Mouse (Mus musculus) left cerebral cortex, postnatal 10 days (tissue): ENCODE results near the gene Rnaset2a. TPM values are rescaled to one million over a fixed set of nuclear protein-coding genes. Genes with fewer than 3 reads are reported as not detected.
"Not testable (repeated sequence)": the region's sequence is repeated elsewhere in the genome, so short reads cannot be mapped to it uniquely, and the experiment has no call there.

Source experiments
- DNase-seq, 2 experiments: peaks; one replicate each; pipeline ENCODE4 v3.0.0; 2021 to 2022; ENCODE audit warnings: low spot score in 2 of 2, mixed read lengths in 1 of 2; ENCODE audit errors: extremely low spot score in 1 of 2
- intact Hi-C: fragments of 180-260 bp; cut with DNase I; formaldehyde crosslinking; loops from one replicate; pipeline ENCODE4 v1.15.1; 2025
- total RNA-seq, 2 experiments: library from RNA; stranded (reverse); gene quantifications; 2 replicates each; pipeline ENCODE4 v1.2.3; 2021

Gene Rnaset2a
- total RNA-seq, 2 experiments from 2014 or later, result 4.9 to 7.2 TPM

DNA sequence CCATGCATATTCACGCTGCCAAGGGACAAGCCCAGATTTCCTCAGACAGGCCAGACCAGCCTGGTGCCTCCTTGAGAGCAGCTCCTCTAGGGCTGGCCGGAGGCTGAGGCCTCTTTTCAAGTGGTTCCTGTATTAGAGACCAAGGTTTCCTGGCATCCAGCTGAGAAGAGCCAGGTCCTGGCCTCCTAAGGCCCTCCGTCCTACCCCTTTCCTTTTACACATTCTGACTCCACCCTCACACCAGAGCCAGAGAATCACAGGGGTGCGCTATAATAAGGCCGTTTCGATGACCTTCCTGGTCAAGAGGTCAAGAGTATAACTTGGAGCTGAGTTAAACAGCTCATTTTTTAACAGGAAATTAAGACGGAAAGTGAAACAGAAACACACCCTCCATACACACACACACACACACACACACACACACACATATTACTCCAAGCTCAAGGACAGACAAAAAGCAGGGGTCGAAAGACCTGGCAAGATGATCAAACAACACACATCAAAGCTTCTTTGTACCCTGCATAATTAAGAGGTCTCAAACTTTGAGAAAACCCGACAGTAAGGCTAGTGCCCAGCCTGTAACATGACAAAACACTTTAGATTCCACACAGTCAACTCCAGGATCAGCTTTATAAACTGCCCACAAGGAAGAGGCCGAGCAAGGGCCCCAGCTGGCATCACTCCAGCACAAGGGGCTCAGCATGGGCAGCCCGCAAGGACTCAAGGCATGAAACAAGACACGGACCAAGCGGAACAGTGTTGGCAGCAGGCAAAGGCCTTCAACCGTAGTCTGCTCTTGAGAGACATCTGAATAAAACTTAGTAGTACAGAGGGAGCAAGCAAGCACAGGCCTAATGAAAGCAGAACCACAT lies 3.9 kb downstream of the Rnaset2a start:
- intact Hi-C loops, result not testable (repeated sequence)
- DNase-seq, result peak in 1 of 2 experiments; percentile 30

DNA sequence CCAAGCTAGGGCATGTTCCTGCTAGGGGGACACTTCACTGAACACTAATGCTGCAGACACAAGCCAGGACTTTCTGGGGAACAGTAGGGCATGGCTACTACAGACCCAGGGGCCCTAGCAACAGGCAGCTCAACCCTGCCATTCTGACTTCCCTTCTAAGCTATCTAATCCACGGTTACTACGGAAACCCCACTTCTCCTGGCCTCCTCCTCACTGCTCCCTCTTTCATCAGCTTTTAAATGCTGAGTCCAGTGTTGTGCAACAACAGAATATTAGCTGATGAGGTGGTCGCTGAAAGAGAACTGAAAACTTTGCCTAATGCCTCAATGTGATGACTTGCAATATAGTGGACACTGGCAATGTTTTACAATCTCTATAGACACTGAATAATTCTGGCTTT lies 7.7 kb downstream of the Rnaset2a start:
- DNase-seq, intact Hi-C loops: not testable (repeated sequence)

DNA sequence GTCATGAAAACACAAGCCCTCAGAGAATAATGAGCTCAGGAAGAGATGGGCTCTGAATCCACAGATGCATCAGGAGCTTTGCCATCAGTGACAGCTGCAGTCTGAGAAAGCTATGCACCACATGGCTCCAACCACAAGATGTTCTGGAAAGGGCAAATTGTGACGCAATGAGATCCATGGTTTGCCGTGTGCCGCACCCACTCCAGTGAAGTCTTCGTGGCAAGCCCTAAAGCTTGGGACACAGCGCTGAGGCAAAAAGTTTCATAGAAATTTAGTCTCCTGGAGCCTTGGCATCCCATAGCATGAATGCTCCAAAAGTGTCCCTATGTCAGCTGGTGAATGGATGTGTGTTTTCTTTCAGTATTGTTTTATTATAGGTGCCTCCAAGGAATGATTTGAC lies 9.8 kb downstream of the Rnaset2a start:
- intact Hi-C loops, DNase-seq: not testable (repeated sequence)

DNA sequence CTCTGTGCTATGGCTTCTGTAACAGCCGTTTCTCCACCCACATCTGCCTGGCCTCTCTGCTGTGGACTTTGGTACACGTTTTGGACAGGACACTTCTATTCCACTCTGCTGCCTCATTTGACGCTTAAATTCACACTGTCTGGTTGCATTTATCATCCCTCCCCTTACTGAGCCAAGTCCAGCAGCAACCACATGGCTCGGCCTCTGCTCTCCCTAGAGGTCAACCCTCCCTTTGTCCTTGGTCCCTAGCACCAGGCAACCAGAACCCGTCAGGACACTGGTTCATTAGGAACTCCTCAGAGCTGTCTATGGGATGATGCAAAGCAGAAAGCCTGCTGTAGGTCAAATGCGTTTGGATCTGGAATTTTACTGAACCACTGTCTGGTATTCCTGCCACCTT lies 17.0 kb downstream of the Rnaset2a start:
- intact Hi-C loops, DNase-seq: not testable (repeated sequence)

DNA sequence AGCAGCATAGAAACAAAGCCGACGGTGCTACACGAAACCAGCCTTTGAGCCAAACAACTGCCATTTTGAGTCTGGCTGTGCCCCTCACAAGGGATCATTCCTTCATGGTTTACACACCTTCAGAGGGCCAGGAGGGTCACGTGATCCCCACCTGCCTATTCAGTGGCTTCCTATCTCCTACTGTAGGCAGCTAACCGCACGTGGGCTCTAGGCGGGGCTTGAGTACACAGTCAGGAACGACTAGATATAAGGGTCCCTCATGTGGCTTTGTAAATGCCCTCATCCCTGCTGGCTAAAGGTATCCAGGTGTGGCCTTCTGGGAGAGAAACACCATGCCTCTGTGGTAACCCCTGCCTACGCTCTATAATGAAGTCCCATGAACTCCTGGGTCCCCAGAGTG lies 18.3 kb downstream of the Rnaset2a start:
- intact Hi-C loops, DNase-seq: not testable (repeated sequence)

DNA sequence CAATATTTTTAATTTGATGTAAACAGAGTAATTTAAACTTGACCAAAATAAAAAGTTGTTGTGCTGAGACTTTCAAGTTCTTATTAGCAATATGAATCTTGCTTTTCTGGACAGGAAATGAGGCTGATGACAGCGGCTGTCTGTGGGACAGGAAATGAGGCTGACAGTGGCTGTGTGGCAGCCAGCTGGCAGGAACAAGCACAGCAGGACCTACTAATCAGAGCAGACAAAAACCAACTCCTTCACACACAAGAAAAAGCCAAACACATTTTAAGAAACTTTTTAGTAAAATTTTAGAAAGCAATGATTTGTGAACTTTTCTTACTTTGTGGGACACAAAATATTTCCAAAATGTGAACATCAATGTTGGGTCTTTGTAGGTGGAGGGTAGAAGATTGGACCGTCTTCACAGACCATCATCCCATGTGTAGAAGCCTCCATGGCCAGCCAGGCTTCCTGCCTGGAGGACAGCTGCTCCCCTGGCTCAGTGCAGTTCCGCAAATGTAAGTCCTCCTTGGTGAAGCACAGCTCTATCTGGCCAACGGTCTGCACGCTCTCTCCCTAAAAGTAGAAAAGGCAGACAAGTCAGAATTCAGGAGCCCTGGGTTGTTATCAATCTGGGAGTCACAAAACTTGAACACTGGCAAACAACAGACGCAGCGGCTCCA lies 19.4 kb downstream of the Rnaset2a start:
- DNase-seq, intact Hi-C loops: not testable (repeated sequence)

DNA sequence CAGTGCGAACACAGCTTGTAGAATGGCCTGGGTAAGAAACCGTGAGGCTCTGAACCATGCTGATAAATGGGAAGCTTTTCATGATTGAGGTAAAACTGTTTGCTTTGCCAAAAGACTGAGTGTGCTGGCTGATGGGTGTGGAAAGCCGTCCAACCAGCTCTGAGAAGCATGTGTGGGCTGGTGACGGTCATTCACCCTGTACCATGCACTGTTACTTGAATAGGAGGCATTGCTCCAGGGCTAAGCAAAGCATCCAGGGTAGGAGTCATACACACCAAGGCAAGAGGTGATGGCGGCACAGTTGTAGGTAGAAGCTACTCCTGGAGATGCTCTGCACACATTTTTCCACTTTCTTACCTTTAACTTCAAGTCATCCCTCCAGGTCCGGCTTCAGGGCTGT lies 23.3 kb downstream of the Rnaset2a start:
- intact Hi-C loops, DNase-seq: not testable (repeated sequence)

DNA sequence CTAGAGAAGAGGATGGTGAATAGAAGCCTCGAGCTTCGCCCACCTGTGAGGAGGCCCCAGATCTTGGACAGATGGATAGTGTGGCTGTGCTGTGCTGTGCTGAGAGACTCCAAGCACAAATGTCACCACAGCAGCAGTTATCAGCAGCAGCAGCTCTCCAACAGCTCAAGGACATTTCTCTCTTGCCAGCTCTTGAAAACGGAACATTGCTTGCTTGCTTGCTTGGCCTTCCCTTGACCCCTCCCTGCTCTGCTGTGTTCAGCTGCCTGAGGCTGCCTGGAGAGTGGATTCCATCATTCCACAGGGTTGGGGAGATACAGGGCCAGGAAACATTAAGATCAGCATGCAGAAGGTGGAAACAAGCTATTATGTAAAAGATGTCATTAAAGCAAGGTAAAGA lies 24.9 kb downstream of the Rnaset2a start:
- DNase-seq, intact Hi-C loops: not testable (repeated sequence)

DNA sequence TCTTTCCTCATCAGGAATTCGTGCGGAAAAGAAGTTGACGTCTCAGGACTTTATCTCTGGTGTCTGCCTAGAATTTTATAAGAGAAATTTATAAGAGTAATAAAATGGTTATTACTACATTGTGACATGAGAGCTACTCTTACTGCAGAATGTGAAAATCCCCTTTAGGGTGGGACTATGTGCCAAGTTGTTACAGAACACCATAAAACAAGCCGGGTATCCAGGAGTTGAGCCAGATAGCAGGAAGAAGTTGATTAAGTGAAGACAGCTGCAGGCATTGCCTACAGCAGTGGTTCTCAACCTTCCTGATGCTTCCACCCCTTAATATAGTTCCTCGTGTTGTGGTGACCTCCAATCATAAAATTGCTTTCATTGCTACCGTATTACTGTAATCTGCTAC lies 31.0 kb downstream of the Rnaset2a start:
- DNase-seq, intact Hi-C loops: not testable (repeated sequence)

DNA sequence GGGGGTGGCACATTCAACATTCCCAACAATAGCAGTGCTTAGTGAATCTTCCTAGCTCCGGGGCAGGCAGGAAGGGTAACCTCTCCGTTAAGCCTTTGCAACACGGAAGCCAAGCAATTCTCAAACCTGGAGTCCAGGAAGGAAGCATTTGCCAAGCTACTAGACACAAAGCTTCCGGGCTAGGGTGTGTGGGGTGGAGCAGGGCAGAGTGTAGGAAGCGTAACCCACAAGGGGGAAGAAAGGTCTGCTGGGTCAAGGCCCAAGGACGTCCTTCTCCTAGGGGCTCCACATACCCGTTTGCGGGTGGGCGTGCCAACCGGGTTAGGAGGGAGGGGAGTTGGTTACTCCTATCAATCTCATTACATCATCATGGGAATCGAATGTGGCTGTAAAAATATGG lies 31.5 kb downstream of the Rnaset2a start:
- DNase-seq, intact Hi-C loops: not testable (repeated sequence)

DNA sequence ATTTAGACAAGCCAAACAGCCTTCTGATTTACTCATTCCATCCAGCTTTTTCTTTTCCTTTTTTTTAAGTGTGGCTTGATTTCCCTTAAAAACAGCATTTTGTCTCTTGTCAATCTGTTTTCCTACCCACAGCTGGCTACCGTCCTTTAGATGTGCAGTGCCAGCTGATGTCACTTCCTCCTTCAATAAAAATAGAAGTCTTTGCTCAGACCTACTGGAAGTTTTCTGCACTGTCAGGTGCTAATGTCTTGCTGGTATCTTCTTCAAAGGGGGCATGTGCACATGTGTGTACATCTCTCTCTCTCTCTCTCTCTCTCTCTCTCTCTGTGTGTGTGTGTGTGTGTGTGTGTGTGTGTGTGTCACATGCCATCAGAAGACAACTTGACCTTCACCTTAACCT lies 35.7 kb downstream of the Rnaset2a start:
- intact Hi-C loops, DNase-seq: not testable (repeated sequence)

DNA sequence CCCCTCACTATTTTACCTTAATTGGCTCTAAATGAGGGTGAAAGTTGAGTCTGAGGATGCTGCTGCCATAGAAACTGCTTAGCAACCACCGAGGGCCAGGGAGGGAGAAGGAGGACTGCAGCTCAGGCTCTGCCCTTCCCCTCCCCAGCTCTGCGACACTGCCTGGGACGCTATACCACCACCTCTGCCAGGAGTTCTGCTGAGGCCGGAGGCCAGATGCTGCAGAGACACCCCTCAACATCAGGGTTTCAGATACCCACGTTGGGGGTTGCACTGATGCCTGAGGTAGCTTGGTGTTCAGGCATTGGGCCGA lies 46.6 kb downstream of the Rnaset2a start:
- intact Hi-C loops, DNase-seq: not testable (repeated sequence)

DNA sequence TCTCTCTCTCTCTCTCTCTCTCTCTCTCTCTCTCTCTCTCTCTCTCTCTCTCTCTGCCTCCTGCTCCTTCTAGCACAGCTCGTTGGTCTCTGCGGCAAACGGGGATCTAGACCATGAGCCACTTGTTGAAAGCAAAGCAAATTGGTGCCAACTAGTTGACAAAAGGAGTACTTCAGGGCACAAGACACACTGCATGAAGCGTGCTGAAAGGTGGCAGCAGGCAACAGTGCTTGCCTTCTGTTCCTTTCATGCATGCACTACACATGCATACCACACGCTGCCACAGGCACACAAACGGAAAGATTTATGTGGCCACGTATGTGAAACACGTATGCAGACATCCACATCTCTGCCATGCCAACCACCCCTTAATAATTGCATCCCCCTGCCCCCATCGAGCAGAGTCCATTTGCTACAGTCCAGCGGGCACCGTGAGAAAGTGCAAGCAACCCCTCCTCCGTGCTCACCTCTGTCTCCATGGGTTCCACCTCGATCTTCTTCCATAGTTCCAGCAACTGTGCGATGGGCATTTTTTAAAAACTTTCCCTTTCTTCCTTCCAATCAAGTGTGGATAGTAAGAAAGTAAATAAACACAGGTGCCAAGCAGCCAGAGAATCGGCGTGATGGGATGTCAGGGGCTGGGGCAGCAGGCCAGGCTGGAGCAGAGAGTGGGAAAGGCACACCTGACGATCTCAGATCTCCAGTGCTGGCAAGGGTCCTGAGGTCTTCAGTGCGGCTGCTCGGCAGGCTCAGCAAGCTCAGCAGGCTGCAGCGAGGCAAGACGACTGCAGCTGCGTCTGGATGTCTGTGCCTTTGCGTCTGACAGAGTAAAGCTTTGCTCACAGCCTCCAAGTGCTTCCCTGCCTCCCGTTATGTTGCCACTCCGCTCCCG lies 47.2 kb downstream of the Rnaset2a start:
- DNase-seq, intact Hi-C loops: not testable (repeated sequence)

DNA sequence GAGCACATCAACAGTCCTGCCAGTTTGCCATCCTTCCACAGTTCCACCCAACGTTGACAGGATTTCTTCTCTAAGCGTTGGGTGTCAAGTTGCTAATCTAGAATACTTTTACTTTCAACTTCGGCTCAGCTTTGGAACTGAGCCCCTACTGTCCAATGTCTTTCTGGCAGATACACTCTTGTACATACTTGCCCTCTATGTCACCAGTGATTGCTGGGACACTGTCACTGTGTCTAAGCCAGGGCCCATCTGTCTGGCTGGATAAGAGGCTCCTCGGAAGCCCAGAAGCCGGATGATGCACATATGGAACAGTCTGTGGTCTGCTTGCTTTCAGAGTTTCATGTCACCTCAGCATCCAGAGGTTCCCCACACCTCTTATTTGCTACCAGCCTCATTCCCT lies 51.7 kb downstream of the Rnaset2a start:
- DNase-seq, intact Hi-C loops: not testable (repeated sequence)

DNA sequence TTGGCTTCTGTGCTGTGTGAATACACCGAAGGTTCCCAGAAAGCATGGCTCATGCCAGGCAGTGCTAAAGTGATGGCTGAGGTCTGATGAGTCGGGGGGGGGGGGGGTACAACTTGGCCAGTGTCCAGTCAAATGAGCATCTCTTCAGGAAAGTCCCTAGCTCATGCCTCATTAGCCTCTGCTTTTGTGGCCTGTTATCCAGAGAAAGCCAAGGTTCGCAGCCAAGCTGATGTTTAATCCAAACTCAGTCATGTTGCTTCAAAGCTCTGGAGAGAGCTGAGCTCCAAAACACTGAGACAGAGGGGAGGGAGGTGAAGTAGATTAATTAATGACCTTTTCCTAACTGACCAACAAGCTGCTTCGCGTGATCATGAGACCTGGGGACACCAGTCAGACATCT lies 52.2 kb downstream of the Rnaset2a start:
- DNase-seq, intact Hi-C loops: not testable (repeated sequence)

DNA sequence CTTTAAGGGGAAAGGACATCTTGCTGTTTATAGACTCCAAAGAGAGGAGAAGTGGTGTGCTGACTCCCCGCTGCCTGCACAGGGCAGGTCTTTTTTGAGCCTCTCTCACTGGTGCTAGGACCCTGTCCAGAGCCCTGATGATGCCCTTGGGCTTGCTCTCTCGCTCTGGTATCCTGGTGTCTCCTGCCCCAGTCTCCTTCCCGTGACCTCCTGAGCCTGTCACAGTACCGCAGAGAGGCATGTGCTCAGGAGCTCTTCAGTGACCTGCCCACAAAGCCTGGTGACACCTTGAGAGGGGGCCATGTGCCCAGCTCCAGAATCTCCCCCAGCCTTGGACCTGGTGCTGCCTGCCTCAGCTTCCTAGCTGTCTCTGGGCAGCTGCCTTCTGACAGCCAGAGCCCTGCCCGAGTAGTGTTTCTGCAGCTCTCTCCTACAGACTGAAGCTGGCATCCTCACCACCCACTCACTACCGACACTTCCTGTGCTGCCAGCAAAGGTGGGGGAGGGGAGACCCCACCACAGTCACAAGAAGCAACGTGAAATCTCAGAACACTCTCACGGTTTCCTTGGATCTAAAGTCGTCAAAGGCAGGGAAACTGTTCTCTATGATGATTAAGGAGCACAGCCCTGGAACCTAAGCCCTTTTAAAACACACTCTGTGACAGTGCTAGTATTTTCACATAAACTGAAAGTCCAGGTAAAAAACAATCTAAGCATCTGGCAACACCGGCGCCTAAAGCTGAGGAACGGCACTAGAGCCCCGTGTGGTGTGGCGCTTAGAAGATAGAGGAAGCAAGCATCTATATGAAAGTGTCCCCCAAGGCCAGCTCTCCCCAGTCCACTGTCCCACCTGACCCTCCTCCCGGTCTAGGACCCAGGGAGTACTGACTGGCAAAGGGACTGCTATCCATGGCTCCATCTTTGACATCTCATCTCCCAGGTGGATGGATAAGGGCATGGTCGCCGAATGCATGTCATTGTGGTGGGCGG lies 55.1 kb downstream of the Rnaset2a start:
- DNase-seq, result peak in 1 of 2 experiments; percentile 12
- intact Hi-C loops, result not testable (repeated sequence)

DNA sequence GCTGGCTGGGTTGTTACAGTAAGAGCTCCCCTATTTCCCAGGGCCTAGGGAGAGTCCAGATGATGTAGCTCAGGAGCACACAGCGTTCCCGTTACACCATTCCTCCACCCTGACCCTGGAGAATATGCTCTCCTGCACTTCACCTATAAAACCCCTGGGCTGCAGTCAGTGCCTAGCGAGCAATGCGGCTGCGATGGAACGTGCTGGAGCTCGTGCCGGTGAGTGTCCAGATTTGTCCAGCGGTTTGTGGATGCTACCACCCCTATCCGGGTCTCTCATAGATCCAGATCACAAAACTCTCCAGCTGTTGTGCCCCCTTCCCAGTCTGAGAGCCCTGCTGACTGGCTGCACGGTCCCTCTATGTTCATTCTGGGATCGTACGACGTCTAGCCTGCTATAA lies 56.6 kb downstream of the Rnaset2a start:
- peak in 1 of 2 experiments; percentile 14 for DNase-seq
- intact Hi-C loops, result not testable (repeated sequence)

DNA sequence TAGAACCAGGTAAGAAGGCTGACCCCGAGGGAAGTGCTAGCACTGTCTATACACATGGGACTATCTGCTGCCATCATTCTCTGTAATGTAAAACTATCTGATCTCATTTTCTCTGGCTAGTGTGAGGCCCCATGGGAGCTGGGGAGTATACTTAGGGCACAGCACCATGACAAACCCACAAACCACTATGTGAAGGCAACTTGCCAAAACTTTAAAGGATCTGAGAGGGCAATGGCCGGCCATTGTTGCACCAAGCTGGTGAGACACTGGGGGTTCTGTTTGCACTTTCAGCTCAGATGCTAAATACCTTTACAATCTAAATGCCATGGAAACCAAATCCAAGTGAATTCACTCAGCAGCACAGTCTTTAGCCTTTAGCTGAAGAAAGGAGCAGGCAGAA lies 78.0 kb downstream of the Rnaset2a start:
- DNase-seq, intact Hi-C loops: not testable (repeated sequence)
